Comparison of ENCODE assay signal across 17 mouse cellular contexts in the genomic region with DNA sequence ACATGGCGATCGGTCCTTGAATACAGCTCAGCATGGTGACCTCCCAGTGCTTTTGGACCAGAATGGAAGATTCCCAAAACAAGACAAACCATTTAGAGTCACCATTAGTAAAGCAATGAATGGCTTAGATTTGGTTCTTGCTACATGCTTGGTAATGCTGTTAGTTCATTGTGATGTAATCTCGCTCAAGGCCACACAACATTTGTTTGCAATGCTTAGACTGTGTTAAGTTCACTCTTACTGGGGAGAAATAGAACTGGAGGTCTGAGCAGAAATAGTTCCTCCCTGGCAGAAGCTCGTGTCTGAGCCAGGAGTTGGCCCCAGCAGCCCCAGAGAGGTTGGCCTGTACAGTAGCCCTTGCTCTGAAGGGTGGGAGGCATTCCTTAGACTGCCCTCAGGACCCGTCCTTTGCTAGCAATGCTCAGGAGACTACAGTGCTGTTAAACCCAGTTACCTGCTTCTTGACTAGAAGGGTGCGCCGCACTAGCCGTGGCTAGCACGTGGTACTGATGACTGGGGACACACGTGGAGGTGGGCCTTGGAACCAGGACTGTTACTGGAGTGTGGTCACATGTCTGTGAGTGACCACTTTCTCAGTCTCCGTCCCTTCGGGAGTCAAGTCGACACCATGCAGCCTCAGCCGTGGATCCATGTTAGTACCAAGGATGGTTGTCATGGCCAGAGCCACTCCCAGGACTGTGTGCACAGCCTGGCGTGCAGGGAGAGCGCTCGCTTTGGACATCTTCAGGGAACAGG. TPM values are rescaled to one million over a fixed set of nuclear protein-coding genes. Genes with fewer than 3 reads are reported as not detected.
DNase-seq lines count a peak whose midpoint lies in the region; ATAC-seq and TF ChIP-seq lines count a peak whose summit lies in the region.
"Had no signal": no experiment of that assay in that cellular context is flagged by ENCODE, and none has a peak within 500 bp of the region (broad histone marks: within the 10 kb centered on the region; RNA-seq: fewer than 3 reads in every experiment).

No protein-coding gene starts in this region.

- no peak overlapping the region for H3K4me2 ChIP-seq in hindbrain, embryonic 11.5 days (replicated peaks; ENCODE audit: low read depth, low read length)
- H3K4me2 ChIP-seq in hindbrain, embryonic 14.5 days (replicated peaks): no peak overlapping the region
- no peak overlapping the region for H3K4me2 ChIP-seq in midbrain, embryonic 16.5 days (ENCODE audit: low read length)
- H3K4me2 ChIP-seq in midbrain, embryonic 15.5 days: no peak overlapping the region
- no peak overlapping the region for H3K4me2 ChIP-seq in midbrain, postnatal 0 days (ENCODE audit: low read depth, low read length, poor library complexity, severe bottlenecking)
- no peak overlapping the region for H3K4me2 ChIP-seq in intestine, embryonic 16.5 days (ENCODE audit: low read depth, low read length)
- H3K4me2 ChIP-seq: kidney, embryonic 15.5 days; limb, embryonic 15.5 days; neural tube, embryonic 13.5 days had no signal

- TF ChIP-seq CTCF in midbrain, postnatal 0 days (IDR thresholded peaks at IDR 0.05): no peak

- H3K9ac ChIP-seq in hindbrain, embryonic 11.5 days (ENCODE audit: low read depth, low read length): no peak overlapping the region
- no peak overlapping the region for H3K9ac ChIP-seq in hindbrain, embryonic 14.5 days
- H3K9ac ChIP-seq in midbrain, embryonic 16.5 days (ENCODE audit: low read depth, low read length): no peak overlapping the region
- H3K9ac ChIP-seq in midbrain, embryonic 15.5 days: no peak overlapping the region
- no peak overlapping the region for H3K9ac ChIP-seq in midbrain, postnatal 0 days (replicated peaks; ENCODE audit: low read length, poor library complexity, severe bottlenecking)
- no peak overlapping the region for H3K9ac ChIP-seq in intestine, embryonic 16.5 days (ENCODE audit: low read depth, low read length)
- H3K9ac ChIP-seq: kidney, embryonic 15.5 days; limb, embryonic 15.5 days had no signal

- H3K27me3 ChIP-seq in hindbrain, embryonic 11.5 days (ENCODE audit: control insufficient read depth, insufficient read depth, low read length): no peaks in the 10 kb centered on the region
- H3K27me3 ChIP-seq in hindbrain, embryonic 14.5 days (ENCODE audit: control insufficient read depth, insufficient read depth, low read length): no peaks in the 10 kb centered on the region
- H3K27me3 ChIP-seq in midbrain, embryonic 16.5 days (ENCODE audit: control insufficient read depth, insufficient read depth, low read depth, low read length): no peaks in the 10 kb centered on the region
- H3K27me3 ChIP-seq in midbrain, embryonic 15.5 days (replicated peaks): no peaks in the 10 kb centered on the region
- H3K27me3 ChIP-seq in midbrain, postnatal 0 days (ENCODE audit: insufficient read depth, low read length): no peaks in the 10 kb centered on the region
- no peaks in the 10 kb centered on the region for H3K27me3 ChIP-seq in intestine, embryonic 16.5 days (replicated peaks; ENCODE audit: control insufficient read depth, insufficient read depth, low read length)
- H3K27me3 ChIP-seq: kidney, embryonic 15.5 days; limb, embryonic 15.5 days; neural tube, embryonic 13.5 days had no signal

- no peak overlapping the region for H3K27ac ChIP-seq in hindbrain, embryonic 11.5 days (ENCODE audit: low read depth, low read length)
- no peak overlapping the region for H3K27ac ChIP-seq in hindbrain, embryonic 14.5 days
- H3K27ac ChIP-seq in midbrain, embryonic 16.5 days (ENCODE audit: low read length): no peak overlapping the region
- H3K27ac ChIP-seq in midbrain, embryonic 15.5 days: no peak overlapping the region
- H3K27ac ChIP-seq in midbrain, postnatal 0 days (ENCODE audit: low read depth, low read length): 0 out of 2 replicates have a peak overlapping the region, but pooled peaks have one; percentile 44
- no peak overlapping the region for H3K27ac ChIP-seq in intestine, embryonic 16.5 days (ENCODE audit: low read length)
- H3K27ac ChIP-seq: kidney, embryonic 15.5 days; left cerebral cortex, adult 2 months; limb, embryonic 15.5 days; neural tube, embryonic 13.5 days had no signal

- peak; percentile 21; the same call in 1 of the 2 replicates for ATAC-seq in hindbrain, embryonic 11.5 days (ENCODE audit: low FRiP score)
- no peak for ATAC-seq in hindbrain, embryonic 14.5 days (ENCODE audit: low FRiP score)
- peak; percentile 9; the same call in 1 of the 2 replicates for ATAC-seq in midbrain, embryonic 16.5 days
- ATAC-seq in midbrain, embryonic 15.5 days (replicated peaks): no peak
- ATAC-seq in midbrain, postnatal 0 days (ENCODE audit: low FRiP score): no peak
- ATAC-seq in intestine, embryonic 16.5 days: no peak; the same call in 1 of the 2 replicates

- 0 out of 2 replicates have a peak, but pooled peaks cover 1% of the 10 kb centered on the region for H3K36me3 ChIP-seq in hindbrain, embryonic 11.5 days (ENCODE audit: control insufficient read depth, insufficient read depth, low read length)
- 0 out of 2 replicates have a peak, but pooled peaks cover 13% of the 10 kb centered on the region for H3K36me3 ChIP-seq in hindbrain, embryonic 14.5 days (replicated peaks; ENCODE audit: control insufficient read depth, insufficient read depth)
- no peaks in the 10 kb centered on the region for H3K36me3 ChIP-seq in midbrain, embryonic 16.5 days (ENCODE audit: control insufficient read depth, insufficient read depth, low read length)
- H3K36me3 ChIP-seq in midbrain, embryonic 15.5 days (replicated peaks): no peaks in the 10 kb centered on the region
- H3K36me3 ChIP-seq in midbrain, postnatal 0 days (ENCODE audit: insufficient read depth, low read length): peaks cover 5% of the 10 kb centered on the region; the same call in 1 of the 2 replicates
- no peaks in the 10 kb centered on the region for H3K36me3 ChIP-seq in intestine, embryonic 16.5 days (ENCODE audit: control insufficient read depth, insufficient read depth, low read length)

- H3K4me3 ChIP-seq in hindbrain, embryonic 11.5 days (ENCODE audit: low read depth, low read length): no peak overlapping the region
- no peak overlapping the region for H3K4me3 ChIP-seq in hindbrain, embryonic 14.5 days (replicated peaks; ENCODE audit: low read length)
- no peak overlapping the region for H3K4me3 ChIP-seq in midbrain, embryonic 16.5 days (ENCODE audit: low read depth, low read length)
- no peak overlapping the region for H3K4me3 ChIP-seq in midbrain, embryonic 15.5 days
- H3K4me3 ChIP-seq in midbrain, postnatal 0 days (ENCODE audit: low read depth, low read length): no peak overlapping the region
- no peak overlapping the region for H3K4me3 ChIP-seq in intestine, embryonic 16.5 days (ENCODE audit: low read length)
- H3K4me3 ChIP-seq: kidney, embryonic 15.5 days; left cerebral cortex, adult 2 months; limb, embryonic 15.5 days; neural tube, embryonic 13.5 days had no signal

- WGBS in hindbrain, embryonic 11.5 days: 92% methylated on average over 17 of the region's 17 CpGs
- WGBS in hindbrain, embryonic 14.5 days: 91% methylated on average over 17 of the region's 17 CpGs
- 83% methylated on average over 17 of the region's 17 CpGs for WGBS in midbrain, embryonic 16.5 days
- 88% methylated on average over 17 of the region's 17 CpGs for WGBS in midbrain, embryonic 15.5 days
- WGBS in midbrain, postnatal 0 days: 85% methylated on average over 17 of the region's 17 CpGs
- 86% methylated on average over 17 of the region's 17 CpGs for WGBS in intestine, embryonic 16.5 days

- no peaks in the 10 kb centered on the region for H3K4me1 ChIP-seq in hindbrain, embryonic 11.5 days (replicated peaks; ENCODE audit: control insufficient read depth, insufficient read depth, low read length)
- H3K4me1 ChIP-seq in hindbrain, embryonic 14.5 days (replicated peaks; ENCODE audit: control insufficient read depth, insufficient read depth, low read length): peaks cover 6% of the 10 kb centered on the region; the same call in 1 of the 2 replicates
- no peaks in the 10 kb centered on the region for H3K4me1 ChIP-seq in midbrain, embryonic 16.5 days (ENCODE audit: control insufficient read depth, insufficient read depth, low read length)
- no peaks in the 10 kb centered on the region; the same call in 1 of the 2 replicates for H3K4me1 ChIP-seq in midbrain, embryonic 15.5 days
- H3K4me1 ChIP-seq in midbrain, postnatal 0 days (ENCODE audit: insufficient read depth, low read length): no peaks in the 10 kb centered on the region
- H3K4me1 ChIP-seq in intestine, embryonic 16.5 days (ENCODE audit: control insufficient read depth, insufficient read depth, low read length): peaks cover 5% of the 10 kb centered on the region; the same call in 1 of the 2 replicates

- no peaks in the 10 kb centered on the region for H3K9me3 ChIP-seq in hindbrain, embryonic 11.5 days (ENCODE audit: control insufficient read depth, low read length)
- no peaks in the 10 kb centered on the region for H3K9me3 ChIP-seq in hindbrain, embryonic 14.5 days (ENCODE audit: control insufficient read depth, low read length)
- no peaks in the 10 kb centered on the region; the same call in 1 of the 2 replicates for H3K9me3 ChIP-seq in midbrain, embryonic 16.5 days (replicated peaks; ENCODE audit: control insufficient read depth, low read length, poor library complexity, severe bottlenecking)
- H3K9me3 ChIP-seq in midbrain, embryonic 15.5 days: no peaks in the 10 kb centered on the region
- H3K9me3 ChIP-seq in midbrain, postnatal 0 days (ENCODE audit: low read length): no peaks in the 10 kb centered on the region
- H3K9me3 ChIP-seq in intestine, embryonic 16.5 days (ENCODE audit: control insufficient read depth, low read length): no peaks in the 10 kb centered on the region; the same call in 1 of the 2 replicates
- H3K9me3 ChIP-seq: kidney, embryonic 15.5 days; limb, embryonic 15.5 days; neural tube, embryonic 13.5 days had no signal

- DNase-seq in adrenal gland, postnatal 10 days: peak; percentile 44
- no peak for DNase-seq in adrenal gland, postnatal 4 days (ENCODE audit: low spot score in 2 of 2)
- no peak for DNase-seq in hindbrain, embryonic 11.5 days (ENCODE audit: low spot score)
- no peak for DNase-seq in hindbrain, embryonic 14.5 days (ENCODE audit: low spot score)
- DNase-seq in midbrain, postnatal 0 days (ENCODE audit: low spot score): no peak
- DNase-seq: adrenal gland, postnatal 36 days; cerebellum, postnatal 14 days; lung, postnatal 4 days had no signal

RNA-seq across cellular contexts. Expression of gene Mta1, which starts 10.6 kb away (rescaled TPM):
- total RNA-seq in adrenal gland, postnatal 10 days (2021): 10 to 100 TPM; 78.1 to 85.9 TPM
- 100 to 1,000 TPM; 129 to 138 TPM for total RNA-seq in adrenal gland, postnatal 4 days (2021)
- polyA plus RNA-seq in hindbrain, embryonic 11.5 days (2014; fragmentation: Nextera tagmentation; extraction: Ambion mirVana): 17.2 and 19.4 TPM in 2 replicates
- 17.8 and 19.3 TPM in 2 replicates for polyA plus RNA-seq in hindbrain, embryonic 14.5 days (2014; fragmentation: Nextera tagmentation; extraction: Ambion mirVana)
- 14.4 and 15.9 TPM in 2 replicates for polyA plus RNA-seq in midbrain, embryonic 16.5 days (2015; fragmentation: Nextera tagmentation; extraction: Ambion mirVana)
- polyA plus RNA-seq in midbrain, embryonic 15.5 days (2015; fragmentation: Nextera tagmentation; extraction: Ambion mirVana): 17.2 and 18.1 TPM in 2 replicates
- total RNA-seq in midbrain, postnatal 0 days (2014; rRNA removed): 48.3 and 55.2 TPM in 2 replicates
- polyA plus RNA-seq in midbrain, postnatal 0 days (2015; fragmentation: Nextera tagmentation; extraction: Ambion mirVana): 15.3 and 16.8 TPM in 2 replicates
- polyA plus RNA-seq in intestine, embryonic 16.5 days (2015; fragmentation: Nextera tagmentation; extraction: Ambion mirVana): 8.0 TPM in 2 replicates

RNA-seq across cellular contexts. Expression of gene Crip2, which starts 31.3 kb away (rescaled TPM):
- 100 to 1,000 TPM; 184 to 199 TPM for total RNA-seq in adrenal gland, postnatal 10 days (2021)
- total RNA-seq in adrenal gland, postnatal 4 days (2021): 100 to 1,000 TPM; 109 to 110 TPM
- 208 TPM in 2 replicates for polyA plus RNA-seq in hindbrain, embryonic 11.5 days (2014; fragmentation: Nextera tagmentation; extraction: Ambion mirVana)
- polyA plus RNA-seq in hindbrain, embryonic 14.5 days (2014; fragmentation: Nextera tagmentation; extraction: Ambion mirVana): 280 and 288 TPM in 2 replicates
- 369 and 395 TPM in 2 replicates for polyA plus RNA-seq in midbrain, embryonic 16.5 days (2015; fragmentation: Nextera tagmentation; extraction: Ambion mirVana)
- polyA plus RNA-seq in midbrain, embryonic 15.5 days (2015; fragmentation: Nextera tagmentation; extraction: Ambion mirVana): 370 and 393 TPM in 2 replicates
- 147 and 185 TPM in 2 replicates for total RNA-seq in midbrain, postnatal 0 days (2014; rRNA removed)
- 317 and 336 TPM in 2 replicates for polyA plus RNA-seq in midbrain, postnatal 0 days (2015; fragmentation: Nextera tagmentation; extraction: Ambion mirVana)
- polyA plus RNA-seq in intestine, embryonic 16.5 days (2015; fragmentation: Nextera tagmentation; extraction: Ambion mirVana): 124 and 130 TPM in 2 replicates

RNA-seq across cellular contexts. Expression of gene Tex22, which starts 34.4 kb away (rescaled TPM):
- not detected for total RNA-seq in adrenal gland, postnatal 10 days (2021)
- under 1 TPM; 0.73 TPM for total RNA-seq in adrenal gland, postnatal 4 days (2021)
- 0.26 TPM in 1 of 2 replicates, not detected in the other for polyA plus RNA-seq in hindbrain, embryonic 11.5 days (2014; fragmentation: Nextera tagmentation; extraction: Ambion mirVana)
- 0.40 TPM in 1 of 2 replicates, not detected in the other for polyA plus RNA-seq in hindbrain, embryonic 14.5 days (2014; fragmentation: Nextera tagmentation; extraction: Ambion mirVana)
- not detected in 2 replicates for polyA plus RNA-seq in midbrain, embryonic 16.5 days (2015; fragmentation: Nextera tagmentation; extraction: Ambion mirVana)
- 0.40 TPM in 1 of 2 replicates, not detected in the other for polyA plus RNA-seq in midbrain, embryonic 15.5 days (2015; fragmentation: Nextera tagmentation; extraction: Ambion mirVana)
- total RNA-seq in midbrain, postnatal 0 days (2014; rRNA removed): 0.85 and 2.2 TPM in 2 replicates
- 0.15 TPM in 1 of 2 replicates, not detected in the other for polyA plus RNA-seq in midbrain, postnatal 0 days (2015; fragmentation: Nextera tagmentation; extraction: Ambion mirVana)
- polyA plus RNA-seq in intestine, embryonic 16.5 days (2015; fragmentation: Nextera tagmentation; extraction: Ambion mirVana): not detected in 2 replicates
- polyA plus RNA-seq: erythroblast, embryonic 14.5 days; heart, postnatal 0 days; kidney, embryonic 15.5 days; limb, embryonic 15.5 days; neural tube, embryonic 13.5 days had no signal

RNA-seq across cellular contexts. Expression of gene Crip1, which starts 37.4 kb away (rescaled TPM):
- total RNA-seq in adrenal gland, postnatal 10 days (2021): 100 to 1,000 TPM; 151 to 176 TPM
- total RNA-seq in adrenal gland, postnatal 4 days (2021): 100 to 1,000 TPM; 129 to 134 TPM
- polyA plus RNA-seq in hindbrain, embryonic 11.5 days (2014; fragmentation: Nextera tagmentation; extraction: Ambion mirVana): 76.0 and 84.7 TPM in 2 replicates
- 30.5 and 34.4 TPM in 2 replicates for polyA plus RNA-seq in hindbrain, embryonic 14.5 days (2014; fragmentation: Nextera tagmentation; extraction: Ambion mirVana)
- 16.8 and 23.3 TPM in 2 replicates for polyA plus RNA-seq in midbrain, embryonic 16.5 days (2015; fragmentation: Nextera tagmentation; extraction: Ambion mirVana)
- 23.7 and 27.3 TPM in 2 replicates for polyA plus RNA-seq in midbrain, embryonic 15.5 days (2015; fragmentation: Nextera tagmentation; extraction: Ambion mirVana)
- 2.5 and 3.9 TPM in 2 replicates for total RNA-seq in midbrain, postnatal 0 days (2014; rRNA removed)
- 25.0 and 26.0 TPM in 2 replicates for polyA plus RNA-seq in midbrain, postnatal 0 days (2015; fragmentation: Nextera tagmentation; extraction: Ambion mirVana)
- polyA plus RNA-seq in intestine, embryonic 16.5 days (2015; fragmentation: Nextera tagmentation; extraction: Ambion mirVana): 489 and 523 TPM in 2 replicates

RNA-seq across cellular contexts. Expression of gene Tedc1, which starts 47.5 kb away (rescaled TPM):
- 1 to 10 TPM; 3.1 to 5.4 TPM for total RNA-seq in adrenal gland, postnatal 10 days (2021)
- 10 to 100 TPM in 1 of 2 experiments, 1 to 10 TPM in 1; 7.1 to 10.3 TPM for total RNA-seq in adrenal gland, postnatal 4 days (2021)
- polyA plus RNA-seq in hindbrain, embryonic 11.5 days (2014; fragmentation: Nextera tagmentation; extraction: Ambion mirVana): 28.8 and 31.4 TPM in 2 replicates
- polyA plus RNA-seq in hindbrain, embryonic 14.5 days (2014; fragmentation: Nextera tagmentation; extraction: Ambion mirVana): 10.2 and 14.4 TPM in 2 replicates
- polyA plus RNA-seq in midbrain, embryonic 16.5 days (2015; fragmentation: Nextera tagmentation; extraction: Ambion mirVana): 11.0 and 11.4 TPM in 2 replicates
- polyA plus RNA-seq in midbrain, embryonic 15.5 days (2015; fragmentation: Nextera tagmentation; extraction: Ambion mirVana): 12.7 and 16.3 TPM in 2 replicates
- 4.3 and 17.0 TPM in 2 replicates for total RNA-seq in midbrain, postnatal 0 days (2014; rRNA removed)
- polyA plus RNA-seq in midbrain, postnatal 0 days (2015; fragmentation: Nextera tagmentation; extraction: Ambion mirVana): 8.8 and 8.9 TPM in 2 replicates
- 21.4 and 22.7 TPM in 2 replicates for polyA plus RNA-seq in intestine, embryonic 16.5 days (2015; fragmentation: Nextera tagmentation; extraction: Ambion mirVana)

Comparison
In these comparisons a context has a peak if more than half of its experiments do, and no peak if none do; other contexts are left out.
1. ATAC-seq: peak in hindbrain, embryonic 11.5 days (single experiment) and midbrain, embryonic 16.5 days (single experiment); none in hindbrain, embryonic 14.5 days (single experiment), midbrain, embryonic 15.5 days (single experiment), midbrain, postnatal 0 days (single experiment) and intestine, embryonic 16.5 days (single experiment).